Mouse (Mus musculus) megakaryocyte, embryonic 14.5 days (primary cell): ENCODE measurements at regions not wholly inside any gene's neighbourhood (a gene's known extent, or its start where the extent isn't known, plus 50 kb on each side); places are given as distances from the start of the nearest gene placed in this dataset.

Experiments used
- FLI1 ChIP-seq: IDR thresholded peaks from 2 replicates; pipeline ENCODE4 v1.6.1; 2012; ENCODE audit warnings: low read length, inconsistent platforms, mixed read lengths
- GATA1 ChIP-seq: IDR thresholded peaks from 3 replicates; pipeline ENCODE4 v1.6.1; 2012; ENCODE audit warnings: mixed read lengths, low read length, inconsistent platforms, borderline replicate concordance

DNA sequence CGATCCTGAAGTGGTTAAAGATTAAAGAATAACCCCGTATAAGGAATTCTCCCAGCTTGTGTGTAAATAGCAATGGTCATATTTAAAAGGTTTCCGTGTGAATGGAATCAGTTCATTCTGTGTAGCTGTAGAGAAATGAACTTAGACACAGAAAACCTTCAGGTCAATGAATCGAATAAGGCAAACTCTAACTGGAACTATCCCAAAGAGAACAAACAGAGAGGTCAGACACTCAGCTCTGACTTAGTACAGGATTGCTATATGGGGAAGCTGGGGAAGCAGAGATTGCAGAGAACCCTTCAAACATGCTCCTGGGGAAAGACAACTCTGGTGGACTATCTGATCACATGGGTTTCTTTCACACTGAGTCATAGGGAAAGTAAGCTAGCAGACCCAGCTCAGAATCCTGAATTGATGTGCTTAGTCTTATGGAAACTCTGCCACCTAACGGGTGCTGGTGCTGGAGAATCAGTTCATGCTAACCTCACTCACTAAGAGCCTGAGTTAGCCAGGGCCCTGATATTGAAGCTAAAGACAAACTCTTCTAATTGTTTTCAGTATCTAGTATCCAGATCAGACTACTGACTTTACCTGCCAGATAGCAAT, 145.3 kb upstream of the Rreb1 start:
- TF ChIP-seq GATA1 (no peak), FLI1 (no peak)
